26 mouse cellular contexts compared by ENCODE assay signal in genomic region chr11:44731763-44732162, GRCm38 (mm10).
"Had no signal": no experiment of that assay in that cellular context is flagged by ENCODE, and none has a peak within 500 bp of the region (broad histone marks: within the 10 kb centered on the region; RNA-seq: fewer than 3 reads in every experiment).

No protein-coding gene starts in this region.

- H3K9me3 ChIP-seq: heart, embryonic 10.5 days; heart, embryonic 12.5 days; hindbrain, embryonic 10.5 days; hindbrain, embryonic 13.5 days; hindbrain, embryonic 15.5 days; kidney, embryonic 15.5 days; limb, embryonic 12.5 days had no signal

- H3K4me2 ChIP-seq: heart, embryonic 12.5 days; hindbrain, embryonic 13.5 days; hindbrain, embryonic 15.5 days; kidney, embryonic 15.5 days; limb, embryonic 12.5 days; liver, embryonic 11.5 days had no signal

- H3K36me3 ChIP-seq: heart, embryonic 10.5 days; heart, embryonic 12.5 days; hindbrain, embryonic 10.5 days; hindbrain, embryonic 13.5 days; hindbrain, embryonic 15.5 days; kidney, embryonic 15.5 days; limb, embryonic 12.5 days had no signal

- H3K27me3 ChIP-seq: heart, embryonic 12.5 days; hindbrain, embryonic 13.5 days; hindbrain, embryonic 15.5 days; kidney, embryonic 15.5 days; limb, embryonic 12.5 days had no signal

- H3K9ac ChIP-seq: heart, embryonic 12.5 days; hindbrain, embryonic 13.5 days; hindbrain, embryonic 15.5 days; kidney, embryonic 15.5 days; limb, embryonic 12.5 days had no signal

- H3K4me3 ChIP-seq: gastrocnemius, adult 2 months; heart, embryonic 10.5 days; heart, embryonic 12.5 days; hindbrain, embryonic 10.5 days; hindbrain, embryonic 13.5 days; hindbrain, embryonic 15.5 days; kidney, embryonic 15.5 days; limb, embryonic 12.5 days had no signal

- ATAC-seq: hindbrain, postnatal 0 days; intestine, embryonic 16.5 days had no signal

- DNase-seq: gastrocnemius, adult 2 months; gastrocnemius, postnatal 10 days; gastrocnemius, postnatal 25 days; heart, adult 18-20 months; heart, postnatal 10 days; heart, postnatal 4 days; kidney, adult 11 months; kidney, adult 2 months; kidney, adult 9 months; kidney, postnatal 14 days; kidney, postnatal 36 days; layer of hippocampus, adult 9-11 months; layer of hippocampus, postnatal 36 days; left cerebral cortex, postnatal 4 days; liver had no signal

- H3K27ac ChIP-seq: gastrocnemius, adult 2 months; heart, embryonic 10.5 days; hindbrain, embryonic 10.5 days; hindbrain, embryonic 13.5 days; hindbrain, embryonic 15.5 days; hindbrain, postnatal 0 days; kidney, embryonic 15.5 days; kidney, postnatal 0 days; limb, embryonic 12.5 days had no signal
